In the genomic region with DNA sequence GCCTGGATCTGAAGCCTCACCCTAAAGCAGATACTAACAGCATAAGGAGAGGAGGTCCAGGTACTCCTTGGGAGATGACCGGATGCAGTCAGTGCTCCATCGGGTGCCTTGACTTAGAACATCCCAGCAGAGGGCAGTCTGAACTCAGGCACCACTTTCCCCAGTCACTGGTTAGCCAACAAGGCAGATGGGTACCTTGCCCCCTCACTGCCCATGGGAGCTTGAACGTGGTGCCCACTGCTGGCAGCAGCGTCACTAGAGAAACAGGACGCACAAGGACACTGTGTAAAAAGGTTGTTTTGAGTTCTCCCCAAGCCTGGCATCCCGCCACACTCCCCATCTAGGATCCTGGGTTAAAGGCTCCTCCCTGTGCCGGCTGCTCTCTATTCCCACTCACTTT, we compare ENCODE assay signal across 8 mouse cellular contexts. TPM values are rescaled to one million over a fixed set of nuclear protein-coding genes. Genes with fewer than 3 reads are reported as not detected.
A peak's percentile ranks its signal among the peaks of the same experiment; 100 is the strongest.
DNase-seq lines count a peak whose midpoint lies in the region; ATAC-seq and TF ChIP-seq lines count a peak whose summit lies in the region.

No protein-coding gene starts in this region.

- no peaks in the 10 kb centered on the region for H3K9me3 ChIP-seq in intestine, embryonic 14.5 days (ENCODE audit: control insufficient read depth, low read length)

- no peak overlapping the region for H3K4me3 ChIP-seq in testis, adult 2 months (ENCODE audit: control insufficient read depth, low read depth, low read length)
- no peak overlapping the region for H3K4me3 ChIP-seq in gastrocnemius, adult 2 months
- no peak overlapping the region for H3K4me3 ChIP-seq in intestine, embryonic 14.5 days (ENCODE audit: low read depth, low read length)

- 32% methylated on average over 7 of the region's 7 CpGs for WGBS in intestine, embryonic 14.5 days

- no peak overlapping the region for H3K27ac ChIP-seq in testis, adult 2 months (ENCODE audit: control insufficient read depth, insufficient read depth, low read depth, low read length)
- H3K27ac ChIP-seq in gastrocnemius, adult 2 months: no peak overlapping the region
- no peak overlapping the region for H3K27ac ChIP-seq in intestine, embryonic 14.5 days (ENCODE audit: low read depth)

- no peak for DNase-seq in testis, postnatal 14 days (ENCODE audit: low spot score)
- DNase-seq in cerebellum, adult 8-10 months: peak; percentile 43
- DNase-seq in gastrocnemius, adult 2 months: peak; percentile 64
- no peak for DNase-seq in intestine, embryonic 14.5 days (ENCODE audit: low spot score)
- peak; percentile 81 for DNase-seq in left cerebral cortex, postnatal 4 days
- DNase-seq in thymus, postnatal 10 days (ENCODE audit: low spot score in 2 of 2): peak; percentile 36 to 65

- H3K4me2 ChIP-seq in intestine, embryonic 14.5 days (ENCODE audit: low read length): no peak overlapping the region

- H3K36me3 ChIP-seq in testis, adult 2 months (ENCODE audit: control insufficient read depth, insufficient read depth, low read length): no peaks in the 10 kb centered on the region
- H3K36me3 ChIP-seq in intestine, embryonic 14.5 days (ENCODE audit: control insufficient read depth, insufficient read depth, low read length): no peaks in the 10 kb centered on the region

- H3K4me1 ChIP-seq in testis, adult 2 months (ENCODE audit: control insufficient read depth, insufficient read depth, low read length): peaks cover 5% of the 10 kb centered on the region
- no peaks in the 10 kb centered on the region for H3K4me1 ChIP-seq in intestine, embryonic 14.5 days (replicated peaks; ENCODE audit: control insufficient read depth, insufficient read depth, low read length)

- no peaks in the 10 kb centered on the region for H3K27me3 ChIP-seq in testis, adult 2 months (ENCODE audit: control insufficient read depth, insufficient read depth, low read length)
- no peaks in the 10 kb centered on the region for H3K27me3 ChIP-seq in intestine, embryonic 14.5 days (replicated peaks; ENCODE audit: control insufficient read depth, insufficient read depth, low read length)

- H3K9ac ChIP-seq in intestine, embryonic 14.5 days (ENCODE audit: low read length): no peak overlapping the region

- intact Hi-C loops in gastrocnemius, adult 2 months (cut with DNase I): loop anchor here (1.0 kb wide), 1 partner anchor 84 kb away; no protein-coding TSS in a partner anchor
- intact Hi-C loops in left cerebral cortex, postnatal 4 days (cut with DNase I): loop anchor here (5.0 kb wide), 1 partner anchor 83 kb away; no protein-coding TSS in a partner anchor

- TF ChIP-seq CTCF in testis, adult 2 months (IDR thresholded peaks at IDR 0.05; ENCODE audit: control insufficient read depth, insufficient read depth, insufficient replicate concordance, low read depth, low read length): peak; percentile 43; the same call in 1 of the 2 replicates
- TF ChIP-seq CTCF in gastrocnemius, adult 2 months (IDR thresholded peaks at IDR 0.05): peak; percentile 77

- ATAC-seq in intestine, embryonic 14.5 days (replicated peaks; ENCODE audit: low FRiP score, low TSS enrichment, low read depth): peak; percentile 20; the same call in 1 of the 2 replicates
- ATAC-seq in neutrophil, adult 5-6 weeks (ENCODE audit: extremely low read depth, insufficient number of reproducible peaks, low FRiP score, poor library complexity, severe bottlenecking): peak; percentile 74

- no peak for TF ChIP-seq POLR2A in testis, adult 2 months (IDR thresholded peaks at IDR 0.05; ENCODE audit: control insufficient read depth, low read depth, low read length)

RNA-seq across cellular contexts. Expression of a gene that starts 24.1 kb away (rescaled TPM):
- 10.8 and 14.9 TPM in 2 replicates for polyA plus RNA-seq in testis, adult 2 months (2012; rRNA removed)
- 10 to 100 TPM; 10.5 to 23.9 TPM for total RNA-seq in gastrocnemius, adult 2 months (2021)
- 61.1 and 67.8 TPM in 2 replicates for polyA plus RNA-seq in intestine, embryonic 14.5 days (2014; fragmentation: Nextera tagmentation; extraction: Ambion mirVana)
- 100 to 1,000 TPM; 109 to 111 TPM for total RNA-seq in left cerebral cortex, postnatal 4 days (2021)
- total RNA-seq in neutrophil, adult 5-6 weeks (2017): 161 and 196 TPM in 2 replicates

RNA-seq across cellular contexts. Expression of a gene that starts 45.0 kb away (rescaled TPM):
- 16.7 and 17.2 TPM in 2 replicates for polyA plus RNA-seq in testis, adult 2 months (2012; rRNA removed)
- 1 to 10 TPM; 9.2 to 9.4 TPM for total RNA-seq in gastrocnemius, adult 2 months (2021)
- 28.7 and 31.3 TPM in 2 replicates for polyA plus RNA-seq in intestine, embryonic 14.5 days (2014; fragmentation: Nextera tagmentation; extraction: Ambion mirVana)
- 10 to 100 TPM; 10.2 to 12.0 TPM for total RNA-seq in left cerebral cortex, postnatal 4 days (2021)
- total RNA-seq in neutrophil, adult 5-6 weeks (2017): 9.0 and 15.2 TPM in 2 replicates

Comparison
In these comparisons a context has a peak if more than half of its experiments do, and no peak if none do; other contexts are left out.
1. DNase-seq: peak in cerebellum, adult 8-10 months (single experiment), gastrocnemius, adult 2 months (single experiment), left cerebral cortex, postnatal 4 days (single experiment) and thymus, postnatal 10 days (2 of 2); none in testis, postnatal 14 days (single experiment) and intestine, embryonic 14.5 days (single experiment).